Mouse (Mus musculus) T-cell, adult 2 months (primary cell): ENCODE results near the gene Birc6.
A peak's percentile ranks its signal among the peaks of the same experiment; 100 is the strongest.

Experiments used
- DNase-seq: peaks from one replicate; pipeline ENCODE4 v3.0.0; 2022; ENCODE audit warnings: low spot score

Birc6 gene

GRCm38 (mm10) chr17:74527729-74528607, at the start of gene Birc6:
Birc6 (plus strand) TSS chr17:74528295.
- peak; percentile 100 for DNase-seq

GRCm38 (mm10) chr17:74480361-74481069, 47.6 kb upstream of the Birc6 start:
- no peak for DNase-seq

GRCm38 (mm10) chr17:74489024-74489900, 38.8 kb upstream of the Birc6 start, which contains the start of gene Yipf4:
Yipf4 (plus strand) TSS chr17:74489493.
- peak; percentile 95 for DNase-seq

- DNase-seq, result no peak
Measured at GRCm38 (mm10) chr17:74489901-74490220, 38.2 kb upstream of the Birc6 start.

GRCm38 (mm10) chr17:74491565-74491964, 36.5 kb upstream of the Birc6 start:
- no peak for DNase-seq

GRCm38 (mm10) chr17:74500204-74500603, 27.9 kb upstream of the Birc6 start:
- DNase-seq, result no peak

- DNase-seq, result peak; percentile 1
Measured at GRCm38 (mm10) chr17:74501085-74501484, 27.0 kb upstream of the Birc6 start.

GRCm38 (mm10) chr17:74507934-74508333, 20.2 kb upstream of the Birc6 start:
- no peak for DNase-seq

- no peak for DNase-seq
Measured at GRCm38 (mm10) chr17:74508600-74508999, 19.5 kb upstream of the Birc6 start.

- no peak for DNase-seq
Measured at GRCm38 (mm10) chr17:74512308-74512707, 15.8 kb upstream of the Birc6 start.

GRCm38 (mm10) chr17:74522797-74523723, 5.0 kb upstream of the Birc6 start:
- no peak for DNase-seq

GRCm38 (mm10) chr17:74526117-74526516, 2.0 kb upstream of the Birc6 start:
- DNase-seq, result no peak

- DNase-seq, result no peak
Measured at GRCm38 (mm10) chr17:74526806-74527653, 1.1 kb upstream of the Birc6 start.

GRCm38 (mm10) chr17:74528648-74529532, 795 bp downstream of the Birc6 start:
- no peak for DNase-seq

- no peak for DNase-seq
Measured at GRCm38 (mm10) chr17:74529533-74529824, 1.4 kb downstream of the Birc6 start.

- DNase-seq, result no peak
Measured at GRCm38 (mm10) chr17:74534971-74535370, 6.9 kb downstream of the Birc6 start.

GRCm38 (mm10) chr17:74537526-74537925, 9.4 kb downstream of the Birc6 start:
- DNase-seq, result no peak

GRCm38 (mm10) chr17:74543615-74544014, 15.5 kb downstream of the Birc6 start:
- DNase-seq, result no peak

GRCm38 (mm10) chr17:74554118-74554517, 26.0 kb downstream of the Birc6 start:
- DNase-seq, result no peak
